Mouse (Mus musculus) thymus, postnatal 0 days (tissue): Measurements from ENCODE around the gene Pik3c2a. TPM values are rescaled to one million over a fixed set of nuclear protein-coding genes. Genes with fewer than 3 reads are reported as not detected.
A peak's percentile ranks its signal among the peaks of the same experiment; 100 is the strongest.
"Not testable (repeated sequence)": the region's sequence is repeated elsewhere in the genome, so short reads cannot be mapped to it uniquely, and the experiment has no call there.

Experiments used
- DNase-seq: peaks from one replicate; pipeline ENCODE4 v3.0.0-alpha.2; 2015; ENCODE audit warnings: low spot score
- polyA plus RNA-seq: library from polyadenylated mRNA; unstranded; fragments of >200 nt; fragmentation: Nextera tagmentation; extraction: Ambion mirVana; gene quantifications from 2 replicates; pipeline ENCODE4 v1.2.1, GENCODE M21; 2015

The Pik3c2a gene
- polyA plus RNA-seq, 1 experiment from 2014 or later = 11.2 TPM

DNA sequence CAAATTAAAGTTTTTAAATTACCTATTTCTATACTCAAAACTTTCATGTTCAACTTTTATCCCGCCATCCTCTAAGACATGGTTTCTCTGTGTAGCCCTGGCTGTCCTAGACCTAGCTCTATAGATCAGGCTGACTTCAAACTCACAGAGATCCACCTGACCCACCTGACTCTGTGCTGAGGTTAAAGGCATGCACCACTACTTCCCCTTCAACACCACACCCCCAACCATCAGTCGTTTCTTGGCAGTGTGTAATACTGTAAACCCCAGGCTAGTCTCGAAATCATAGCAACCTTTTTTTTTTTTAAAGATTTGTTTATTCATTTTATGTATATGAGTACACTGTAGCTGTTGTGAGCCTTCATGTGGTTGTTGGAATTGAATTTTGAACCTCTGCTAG lies 50.9 kb downstream of the Pik3c2a start:
- DNase-seq = no peak

DNA sequence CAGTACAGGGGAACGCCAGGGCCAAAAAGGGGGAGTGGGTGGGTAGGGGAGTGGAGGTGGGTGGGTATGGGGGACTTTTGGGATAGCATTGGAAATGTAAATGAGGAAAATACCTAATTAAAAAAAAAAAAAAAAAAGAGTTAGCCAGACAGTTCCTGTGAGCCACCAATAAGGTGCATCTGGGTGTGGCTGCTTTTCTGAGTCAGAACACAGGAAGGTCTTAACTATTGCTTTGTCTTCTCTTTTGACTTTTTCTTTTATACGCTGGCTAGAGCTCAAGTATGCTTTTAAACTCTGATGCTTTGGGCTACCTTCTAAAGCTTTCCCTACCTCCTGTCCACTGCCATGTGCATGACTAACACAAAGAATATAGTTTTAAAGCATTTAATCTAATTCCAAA lies 55.9 kb downstream of the Pik3c2a start:
- not testable (repeated sequence) for DNase-seq

DNA sequence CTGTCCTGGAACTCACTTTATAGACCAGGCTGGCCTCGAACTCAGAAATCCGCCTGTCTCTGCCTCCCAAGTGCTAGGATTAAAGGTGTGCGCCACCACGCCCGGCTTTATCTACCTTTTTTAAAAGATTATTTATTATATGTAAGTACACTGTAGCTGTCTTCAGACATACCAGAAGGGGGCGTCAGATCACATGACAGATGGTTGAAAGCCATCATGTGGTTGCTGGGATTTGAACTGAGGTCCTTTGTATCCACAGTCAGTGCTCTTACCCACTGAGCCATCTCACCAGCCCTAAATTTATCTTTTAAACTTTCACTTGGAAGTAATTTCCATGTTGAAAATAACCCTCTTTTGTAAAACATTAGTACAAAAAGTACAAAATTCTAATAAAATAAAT lies 64.1 kb downstream of the Pik3c2a start:
- DNase-seq = not testable (repeated sequence)

DNA sequence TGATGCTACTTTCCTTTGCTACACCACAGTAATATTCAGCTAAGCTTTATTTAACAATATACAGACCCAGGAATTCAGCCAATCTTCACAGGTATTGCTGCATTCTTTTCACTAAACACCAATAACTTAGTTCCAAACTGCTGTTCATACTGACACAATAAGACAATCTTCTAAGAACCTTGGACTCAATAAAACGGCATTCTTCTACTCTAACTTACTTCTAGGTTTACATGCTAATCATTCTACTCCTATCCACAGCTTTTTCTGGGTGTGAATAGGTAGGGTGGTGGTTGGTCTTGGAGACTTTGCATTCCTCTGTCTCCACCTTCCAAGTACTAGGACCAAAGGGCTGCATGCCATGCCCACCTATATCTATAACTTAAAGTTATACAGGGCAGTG lies 69.0 kb downstream of the Pik3c2a start:
- DNase-seq = no peak

DNA sequence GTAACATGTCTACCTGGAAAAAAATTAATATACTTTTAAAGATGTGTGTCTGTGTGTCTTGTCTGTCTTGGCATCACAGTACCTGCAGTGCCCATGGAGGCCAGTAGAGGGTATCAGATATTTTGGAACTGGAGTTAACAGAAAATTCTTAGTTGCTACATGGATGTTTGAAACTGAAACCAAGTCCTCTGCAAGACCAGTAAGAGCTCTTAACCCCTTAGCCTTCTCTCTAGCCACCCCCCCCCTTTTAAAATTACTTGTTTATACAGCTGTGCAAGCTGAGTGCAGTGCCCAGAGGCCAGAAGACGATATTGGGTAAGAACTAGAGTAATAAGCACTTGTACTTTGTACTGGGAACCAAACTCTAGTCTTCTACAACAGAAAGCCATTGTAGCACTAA lies 107.0 kb downstream of the Pik3c2a start:
- peak; percentile 71 for DNase-seq

DNA sequence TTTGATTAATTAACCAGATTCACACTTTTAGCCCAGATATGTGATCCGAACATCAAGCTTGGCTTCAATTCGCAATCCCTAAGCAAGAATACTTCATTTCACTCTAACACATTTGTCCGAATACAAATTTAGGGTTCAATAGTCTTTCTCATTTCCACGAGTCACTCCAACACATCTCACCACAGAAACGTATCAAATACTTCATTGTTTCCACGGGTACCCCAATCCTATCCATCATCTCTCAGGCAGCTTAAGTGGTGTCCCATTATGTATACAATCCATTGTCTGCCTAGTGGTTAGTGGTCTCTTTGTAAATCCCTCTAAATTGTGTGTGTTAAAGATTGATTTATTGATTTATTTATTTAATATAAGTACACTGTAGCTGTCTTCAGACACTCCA lies 108.1 kb downstream of the Pik3c2a start:
- DNase-seq = no peak

DNA sequence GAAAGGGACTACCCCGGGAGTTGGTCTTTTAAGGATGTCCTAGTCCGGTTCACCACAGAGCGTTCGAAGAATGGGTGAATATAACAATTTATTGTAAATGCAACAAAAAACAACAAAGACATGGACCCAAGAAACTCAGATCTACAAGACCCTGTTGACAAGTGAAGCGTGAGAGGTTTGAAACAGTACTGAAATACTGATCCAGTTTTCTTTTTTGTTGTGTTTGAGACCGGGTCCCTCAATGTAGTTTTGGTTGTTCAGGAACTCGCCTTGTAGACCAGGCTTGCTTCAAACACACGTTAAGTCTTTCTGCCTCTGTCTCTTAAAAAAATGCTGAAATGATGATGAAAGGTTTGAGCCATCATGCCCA lies 108.6 kb downstream of the Pik3c2a start:
- DNase-seq = no peak

DNA sequence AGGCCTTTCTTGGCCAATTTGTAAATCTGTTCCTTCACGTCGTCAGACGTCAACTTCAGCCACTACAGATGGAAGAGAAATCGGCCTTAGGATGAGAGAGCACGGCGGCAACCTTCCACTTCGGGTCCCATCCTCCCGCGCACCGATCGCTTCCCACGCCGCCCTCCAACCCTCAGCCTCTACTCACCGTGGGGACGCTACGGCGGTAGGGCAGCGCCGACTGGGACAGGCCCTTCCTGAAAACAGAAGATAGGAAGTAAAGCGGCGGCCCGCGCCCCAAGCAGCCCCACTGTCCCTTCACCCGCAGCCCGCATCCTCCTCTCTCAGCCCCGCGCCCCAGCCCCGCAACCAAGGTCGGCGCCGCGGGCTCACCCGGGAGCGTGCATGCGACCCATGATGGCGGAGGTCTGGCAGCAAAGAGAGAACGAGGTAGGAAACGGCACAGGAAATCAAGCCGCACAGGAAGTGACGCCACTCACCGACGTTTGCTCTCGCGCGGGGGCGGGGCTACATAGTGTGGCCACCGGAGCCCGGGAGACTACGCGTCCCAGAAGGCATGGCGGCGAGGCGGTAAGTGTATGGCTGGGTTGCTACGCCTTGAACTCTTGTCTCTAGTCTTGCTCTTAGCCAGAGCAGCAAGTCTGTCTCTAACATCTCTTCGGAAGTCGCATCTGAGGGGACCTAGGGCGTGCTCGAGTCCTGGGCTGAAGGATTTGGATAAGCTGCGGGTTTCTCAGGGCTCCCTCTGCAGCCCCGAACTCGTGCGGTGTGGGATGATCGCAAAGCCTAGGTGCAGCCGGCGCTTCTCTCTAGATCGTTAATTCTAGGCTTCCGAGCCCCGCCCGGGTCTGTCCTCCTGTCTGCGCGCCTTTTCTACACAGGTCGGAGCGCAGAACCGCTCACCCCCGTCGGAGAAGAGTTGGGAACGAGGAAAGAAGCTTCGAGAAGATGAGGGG lies 109.3 kb downstream of the Pik3c2a start, which contains the start of gene Rps13:
Rps13 (minus strand) TSS at position 483 of the 956 bp plus-strand sequence.
- DNase-seq = peak; percentile 97

DNA sequence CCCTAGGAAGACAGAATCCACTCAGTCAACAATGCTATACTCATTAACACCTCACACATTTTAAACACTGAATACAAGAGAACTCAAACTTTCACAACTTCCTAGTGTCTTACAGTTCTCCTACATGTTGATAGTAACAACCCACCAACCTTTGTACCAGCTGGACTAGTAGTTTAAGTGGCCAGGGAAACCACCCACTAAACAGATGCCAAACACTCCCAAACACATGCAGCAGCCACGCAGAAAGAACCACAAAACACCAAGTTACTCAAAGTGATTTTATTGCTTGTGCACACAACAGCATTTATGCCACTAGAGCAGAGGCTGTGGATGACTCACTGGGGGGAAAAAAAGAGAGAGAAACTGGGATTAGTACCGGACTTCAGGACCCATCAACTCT lies 112.0 kb downstream of the Pik3c2a start:
- no peak for DNase-seq

DNA sequence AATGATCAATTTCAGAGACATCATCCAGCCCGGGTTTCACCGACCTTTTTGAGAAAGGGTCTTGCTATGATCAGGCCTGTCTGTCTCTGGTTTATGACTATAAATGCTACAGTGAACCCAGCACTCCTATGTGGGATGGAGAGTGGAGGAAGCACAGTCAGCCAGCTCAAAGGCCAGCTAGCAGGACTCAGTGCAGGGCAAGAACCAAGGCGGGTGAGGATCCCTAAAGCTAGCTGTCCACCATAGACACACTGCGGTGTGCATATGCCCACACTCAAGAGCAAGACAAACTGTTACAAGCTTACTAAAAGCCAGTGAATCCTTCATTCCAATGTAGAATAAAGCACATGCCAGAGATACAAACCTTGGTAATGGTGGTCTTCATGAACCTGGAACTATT lies 113.4 kb downstream of the Pik3c2a start:
- no peak for DNase-seq

DNA sequence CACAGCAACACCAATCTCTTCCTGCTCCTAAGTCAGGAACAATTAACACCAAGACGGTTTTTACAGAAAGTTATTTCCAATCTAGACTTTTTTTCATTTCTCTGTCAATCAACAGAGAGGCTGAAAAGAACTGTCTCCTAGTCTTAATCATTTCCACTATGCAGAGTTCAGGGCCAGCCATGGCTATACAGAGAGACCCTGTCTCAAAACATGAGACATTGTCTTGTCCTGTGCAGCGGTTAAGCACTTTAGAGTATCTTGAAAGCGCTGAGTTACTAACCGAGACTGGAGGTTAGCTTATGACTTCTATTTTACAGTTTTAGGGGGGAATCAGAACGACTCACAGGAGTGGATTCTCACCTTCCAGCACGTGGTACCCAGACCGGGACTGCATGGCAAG lies 114.5 kb downstream of the Pik3c2a start:
- DNase-seq = no peak

DNA sequence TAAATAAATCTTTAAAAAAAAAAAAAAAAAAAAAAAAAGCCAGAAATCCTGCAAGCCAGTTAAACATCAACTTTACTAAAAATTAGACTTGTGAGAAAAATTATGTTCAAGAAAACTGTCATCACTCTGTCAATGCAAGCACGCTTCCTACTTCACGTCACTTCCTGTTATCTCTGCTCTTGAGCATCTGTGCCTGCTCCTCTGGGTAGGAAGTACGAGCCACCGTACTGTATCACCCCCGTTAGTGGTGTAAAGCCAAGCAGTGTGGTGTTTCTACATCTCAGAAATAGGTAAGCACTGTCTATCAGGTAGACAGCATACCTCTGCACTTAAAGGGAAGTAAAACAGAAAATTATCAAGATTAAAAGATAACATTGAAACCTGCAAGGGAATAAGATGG lies 115.3 kb downstream of the Pik3c2a start:
- peak; percentile 71 for DNase-seq

DNA sequence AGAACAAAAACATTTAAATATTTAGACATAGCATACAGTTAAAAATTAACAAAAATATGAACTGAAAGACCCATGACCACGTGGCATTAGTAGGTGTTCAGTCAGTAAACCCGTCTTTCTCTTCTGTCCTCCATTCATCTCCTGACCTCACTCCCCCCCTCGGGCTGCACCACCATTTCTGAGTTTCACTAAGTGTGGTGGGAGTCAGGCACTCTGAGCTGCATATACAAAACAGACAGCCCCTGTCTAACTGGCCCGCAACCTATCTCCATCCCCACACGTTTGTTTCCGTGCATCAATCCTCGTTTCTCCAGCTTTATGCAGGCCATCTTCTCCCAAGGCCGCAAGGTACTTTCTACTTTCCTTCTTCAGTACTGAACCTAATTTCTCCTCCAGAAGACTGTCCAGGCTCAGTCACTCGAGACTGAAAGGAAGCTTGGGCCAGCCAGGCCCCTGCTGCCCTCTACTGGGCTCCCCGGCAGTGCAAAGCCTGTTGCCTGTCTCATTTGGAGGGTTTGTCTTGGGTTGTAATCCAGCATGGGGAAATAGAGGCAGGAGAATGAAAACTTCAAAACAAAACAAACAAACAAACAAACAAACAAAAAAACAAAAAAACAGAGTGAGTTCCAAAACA lies 119.8 kb downstream of the Pik3c2a start:
- DNase-seq = peak; percentile 52

DNA sequence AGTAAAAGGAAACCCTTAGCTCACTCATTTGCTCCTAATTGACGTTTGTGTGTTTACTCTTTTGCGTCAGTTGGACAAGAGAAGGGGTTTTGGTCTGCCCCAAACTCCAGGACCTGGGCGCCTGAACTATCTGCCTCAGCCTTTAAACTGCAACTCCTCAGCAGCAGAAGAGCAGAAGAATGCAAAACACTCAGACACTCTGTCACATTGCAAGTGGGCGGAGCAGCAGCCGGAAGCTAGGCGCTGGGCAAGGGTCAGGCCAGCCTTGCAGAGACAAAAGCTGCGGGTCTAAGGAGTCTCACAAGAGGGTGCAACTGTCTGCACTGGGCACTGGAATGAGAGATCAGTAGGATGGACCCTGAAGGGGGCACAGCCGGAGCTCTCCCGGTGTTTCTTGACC lies 133.8 kb downstream of the Pik3c2a start:
- peak; percentile 42 for DNase-seq

DNA sequence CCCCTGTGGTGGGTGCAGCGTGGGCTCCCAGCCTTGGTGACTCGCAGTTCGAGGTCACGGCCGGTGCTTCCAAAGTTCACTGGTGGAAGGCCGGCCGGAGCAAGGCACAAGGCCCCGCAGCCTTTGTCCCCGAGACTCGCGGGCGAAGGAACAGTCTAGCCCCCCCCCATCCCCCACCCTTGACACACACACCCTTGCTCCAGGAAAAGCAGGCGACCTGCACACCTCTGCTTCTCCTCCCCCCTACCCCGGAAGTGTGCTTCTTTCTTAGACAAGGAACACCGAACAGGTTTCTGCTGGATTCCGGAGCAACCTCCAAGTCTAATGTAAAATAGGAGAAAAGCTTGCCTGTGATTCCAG lies 134.6 kb downstream of the Pik3c2a start:
- DNase-seq = peak; percentile 59

DNA sequence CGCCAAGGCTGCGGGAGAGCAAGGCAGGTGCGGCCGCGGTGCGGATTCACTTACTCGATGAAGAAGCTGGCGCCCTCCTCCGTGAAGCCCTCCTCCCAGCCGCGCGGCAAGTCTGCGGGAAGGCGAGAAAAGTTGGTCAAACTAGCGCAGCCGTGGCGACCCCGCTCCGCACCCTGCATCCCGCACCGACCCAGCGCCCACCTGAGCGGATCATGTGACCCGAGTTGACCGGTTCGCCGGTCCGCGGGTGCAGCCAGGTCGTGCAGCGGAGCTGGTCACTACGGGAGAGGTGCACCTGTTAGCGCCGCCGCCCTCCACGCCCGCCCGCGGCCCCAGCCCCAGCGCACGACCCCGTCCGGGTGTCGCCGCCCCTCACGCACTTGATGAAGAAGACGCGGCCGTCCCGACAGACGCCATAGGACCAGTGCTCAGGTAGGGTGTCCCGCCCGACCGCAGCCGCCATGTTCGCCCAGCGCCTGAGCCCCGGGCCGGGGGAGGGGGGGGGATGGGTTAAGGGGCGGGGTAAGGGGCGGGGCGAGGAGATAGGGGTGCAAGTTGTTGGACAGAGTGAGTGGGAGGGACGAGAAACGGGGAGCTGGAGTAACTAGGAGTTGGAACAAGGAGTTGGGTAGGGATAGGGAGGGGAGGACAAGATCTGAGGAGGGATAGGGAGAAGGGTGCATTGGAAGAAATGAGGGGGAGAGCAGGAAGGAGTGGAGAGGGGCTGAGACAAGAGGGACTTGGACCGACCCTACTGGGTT lies 135.2 kb downstream of the Pik3c2a start, which contains the start of gene Plekha7:
Plekha7 (minus strand) TSS at position 506 of the 761 bp plus-strand sequence.
- peak; percentile 62 for DNase-seq

DNA sequence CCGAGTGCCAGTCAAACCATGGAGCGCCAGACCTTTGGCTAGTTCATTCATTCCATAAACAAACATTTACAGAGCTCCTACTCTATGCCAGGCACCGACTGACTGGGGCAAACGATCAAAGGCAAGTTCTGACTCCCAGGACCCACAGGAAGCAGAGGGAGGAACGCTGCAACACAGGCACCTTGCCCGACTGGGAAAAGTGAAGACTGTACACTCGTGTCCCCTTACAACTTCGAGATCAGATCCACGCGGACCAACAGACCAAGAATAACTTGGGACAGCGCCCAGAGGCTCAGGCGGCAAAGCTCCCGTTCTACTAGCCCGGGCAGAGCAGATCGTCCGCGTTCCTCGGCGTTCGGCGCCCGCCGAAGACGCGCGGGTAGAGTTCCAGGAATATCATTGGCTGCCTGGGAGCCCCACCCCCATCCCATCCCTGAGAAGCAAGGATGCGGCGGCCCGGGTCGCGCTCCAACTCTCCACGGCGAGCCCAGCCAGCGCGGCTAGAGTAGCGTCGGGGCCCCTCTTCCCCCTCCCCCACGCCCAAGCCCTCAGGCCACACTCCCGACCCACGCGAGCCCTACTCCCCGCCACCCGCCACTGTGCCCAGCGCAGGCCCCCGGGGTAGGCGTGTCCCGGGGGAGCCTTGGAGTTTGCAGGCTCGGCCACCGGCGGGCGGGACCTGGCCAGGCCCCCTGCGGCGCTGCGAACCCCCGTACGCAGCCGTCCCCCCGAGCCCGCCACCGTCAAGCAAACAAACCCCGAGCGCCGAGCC lies 136.0 kb downstream of the Pik3c2a start:
- peak; percentile 51 for DNase-seq

DNA sequence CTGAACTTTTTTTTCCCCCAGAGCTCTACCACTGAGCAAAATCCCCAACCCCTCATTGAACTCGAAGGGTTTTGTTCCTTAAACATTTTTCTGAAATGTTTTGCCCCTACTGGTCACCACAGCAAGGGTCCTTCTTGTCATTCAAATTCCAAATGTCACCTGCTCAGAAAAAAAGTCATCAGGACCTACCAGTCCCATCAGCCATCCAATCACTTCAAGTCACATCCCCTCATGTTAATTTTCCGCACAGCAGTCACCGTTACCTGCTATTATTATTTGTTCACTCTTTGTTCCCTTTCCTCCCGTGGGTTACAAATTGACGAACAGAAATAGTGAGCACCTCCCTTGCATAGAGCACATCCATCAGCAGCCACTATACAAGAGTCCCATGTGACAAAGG lies 136.6 kb downstream of the Pik3c2a start:
- DNase-seq = no peak

DNA sequence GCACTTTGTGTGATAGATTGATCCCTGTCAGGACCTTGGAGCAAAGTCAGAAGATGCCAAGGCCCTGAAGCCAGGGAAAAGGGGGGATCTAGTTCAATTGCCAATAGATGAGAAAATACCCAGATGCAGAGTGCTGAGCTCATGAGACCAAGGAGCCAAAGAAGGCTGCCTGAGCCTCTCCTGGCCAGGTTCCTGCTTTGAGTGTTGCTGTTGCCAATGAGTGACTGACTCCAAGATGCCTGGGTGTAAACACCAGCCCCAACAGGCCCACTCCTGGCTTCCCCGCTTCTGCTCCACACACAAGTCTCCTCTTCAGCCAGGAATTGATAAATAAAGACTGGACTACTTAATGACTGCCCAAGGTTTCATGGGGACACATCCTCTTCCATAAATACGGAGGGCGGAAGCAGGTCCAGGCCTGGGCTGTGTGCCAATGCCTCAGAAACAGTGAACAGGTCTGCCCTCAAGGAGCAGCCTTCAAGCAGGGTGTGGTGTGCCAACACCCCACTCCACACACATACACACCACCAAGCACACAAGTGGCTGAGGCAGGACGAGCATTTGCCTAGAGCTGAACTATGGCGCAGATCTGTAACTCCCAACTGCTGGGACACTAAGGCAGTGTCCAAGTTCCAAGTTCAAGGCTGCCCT lies 141.5 kb downstream of the Pik3c2a start:
- no peak for DNase-seq

DNA sequence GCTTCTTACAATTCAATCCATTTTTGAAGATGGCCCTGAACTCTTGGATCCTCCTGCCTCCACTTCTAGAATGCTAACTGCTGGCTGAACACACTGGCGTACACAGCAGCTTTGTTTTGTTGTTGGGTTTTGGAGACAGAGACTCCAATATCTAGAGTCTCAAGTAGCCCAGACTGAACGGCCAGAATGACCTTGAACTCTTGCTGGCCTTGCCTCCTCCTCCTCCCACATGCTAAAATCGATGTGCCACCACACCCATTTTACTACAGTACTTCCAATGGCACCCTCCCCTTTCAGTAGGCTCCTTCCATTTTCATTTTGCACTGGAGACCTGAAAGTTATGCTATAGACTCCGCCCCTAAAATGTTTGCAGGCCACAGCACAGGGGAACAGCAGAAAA lies 142.1 kb downstream of the Pik3c2a start:
- no peak for DNase-seq

DNA sequence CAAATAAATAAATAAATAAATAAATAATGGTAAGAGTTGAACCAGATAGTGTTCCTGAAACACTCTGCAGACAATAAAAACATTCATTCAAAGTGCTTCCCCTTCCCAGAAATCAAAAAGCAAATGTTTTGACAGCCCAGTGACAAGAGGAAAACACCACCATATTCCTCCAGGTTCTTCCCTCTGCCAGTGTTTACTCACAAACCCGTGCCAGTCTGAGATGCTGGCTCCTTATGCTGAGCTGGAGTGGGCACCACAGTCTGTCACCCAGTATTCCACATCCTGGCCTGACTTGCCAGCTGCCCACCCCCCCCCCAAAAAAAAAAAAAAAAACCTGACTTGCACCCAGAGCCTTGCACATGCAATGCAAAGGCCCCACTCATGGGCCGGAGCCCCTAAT lies 144.4 kb downstream of the Pik3c2a start:
- no peak for DNase-seq
